Mouse (Mus musculus): ENCODE measurements around the gene Gm42420.

Gm42420 gene

DNA sequence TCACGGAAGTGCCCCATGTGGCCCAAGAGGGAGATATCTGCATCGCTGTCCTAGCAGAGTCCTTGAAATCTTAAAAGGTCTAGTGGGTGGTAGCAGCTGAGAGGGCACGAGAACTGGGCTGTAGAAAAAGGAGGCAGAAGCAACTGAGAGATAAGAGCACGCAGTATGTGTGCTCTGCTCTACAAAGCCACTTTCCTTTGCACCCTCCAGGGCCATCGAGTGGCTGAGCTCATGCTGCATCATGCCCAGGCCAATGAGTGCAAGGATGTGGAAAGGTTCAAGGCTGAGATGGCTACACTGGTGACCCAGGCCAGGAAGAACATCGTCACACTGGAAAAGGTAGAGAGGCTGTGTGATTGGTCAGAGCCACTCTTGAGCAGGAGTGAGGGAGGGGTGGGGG, at the start of gene Gm42420:
TSS of gene Gm42420 (plus strand) at position 237 of the 400 bp plus-strand sequence.
- in situ Hi-C loops (cut with MboI, MseI): no loop called here

DNA sequence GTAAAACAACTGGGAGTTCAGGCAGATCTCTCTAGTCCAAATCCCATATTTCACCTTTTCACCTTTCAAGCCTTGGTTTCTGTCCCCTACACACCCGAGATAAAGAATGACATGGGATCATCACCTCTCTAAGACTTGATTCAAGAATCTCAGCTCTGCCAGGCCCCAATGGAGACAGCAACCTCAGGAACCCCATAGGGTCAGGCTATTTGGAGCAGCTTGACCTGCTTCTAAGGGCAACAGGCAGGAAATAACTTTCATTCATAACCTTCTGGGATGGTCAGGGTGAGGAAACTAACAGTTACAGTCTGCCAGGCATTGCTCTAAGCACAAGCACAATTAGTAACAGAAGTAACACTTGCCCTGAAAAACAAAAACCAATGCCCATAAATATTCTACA, 48.9 kb upstream of the Gm42420 start:
- in situ Hi-C loops (cut with MboI, MseI): no loop called here

GRCm38 (mm10) chr6:39537276-39537675, 48.3 kb upstream of the Gm42420 start:
- in situ Hi-C loops (cut with MboI, MseI): no loop called here

DNA sequence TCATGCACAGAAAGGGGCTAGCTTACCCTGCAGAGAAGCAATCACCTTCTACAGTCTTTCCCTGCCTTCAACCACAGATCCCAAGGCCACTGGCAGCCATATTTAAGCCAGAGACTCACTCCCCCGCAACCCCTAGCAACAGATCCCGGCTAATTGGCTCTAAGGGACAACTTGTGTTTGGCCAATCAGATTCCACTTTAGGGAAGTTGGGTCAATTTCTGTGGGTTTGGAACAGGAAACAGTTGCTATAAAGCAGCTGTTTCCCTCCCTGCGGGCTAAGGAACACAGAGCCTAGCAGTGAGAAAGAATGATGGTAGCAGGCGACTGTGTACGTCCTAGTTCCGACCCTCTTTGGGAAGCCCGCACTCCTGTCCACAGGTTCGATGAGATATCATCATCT, 47.3 kb upstream of the Gm42420 start:
- in situ Hi-C loops (cut with MboI, MseI): no loop called here

DNA sequence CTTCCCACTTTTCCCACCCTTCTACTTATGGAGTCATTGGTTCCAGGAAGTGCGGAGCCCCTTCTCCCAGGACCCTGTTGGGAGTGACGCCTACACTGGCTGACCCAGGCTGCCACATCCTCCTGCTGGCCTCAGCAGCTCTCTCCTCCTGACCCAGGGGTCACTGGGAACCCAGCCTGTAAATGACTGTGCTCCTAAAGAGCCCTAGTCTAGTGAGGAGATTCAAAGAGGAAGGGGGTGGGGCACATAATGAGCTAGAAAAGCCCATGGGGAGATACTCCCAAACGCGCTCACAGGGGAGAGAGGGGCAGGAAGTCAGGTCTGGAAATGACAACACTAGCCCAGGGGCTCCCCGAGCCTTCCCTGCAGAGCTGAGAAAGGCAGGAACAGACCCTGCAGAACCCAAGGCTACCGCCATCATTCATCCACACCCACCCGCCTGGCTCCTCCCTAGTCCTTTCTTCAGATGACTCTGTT, 45.8 kb upstream of the Gm42420 start:
- in situ Hi-C loops (cut with MboI, MseI): no loop called here

DNA sequence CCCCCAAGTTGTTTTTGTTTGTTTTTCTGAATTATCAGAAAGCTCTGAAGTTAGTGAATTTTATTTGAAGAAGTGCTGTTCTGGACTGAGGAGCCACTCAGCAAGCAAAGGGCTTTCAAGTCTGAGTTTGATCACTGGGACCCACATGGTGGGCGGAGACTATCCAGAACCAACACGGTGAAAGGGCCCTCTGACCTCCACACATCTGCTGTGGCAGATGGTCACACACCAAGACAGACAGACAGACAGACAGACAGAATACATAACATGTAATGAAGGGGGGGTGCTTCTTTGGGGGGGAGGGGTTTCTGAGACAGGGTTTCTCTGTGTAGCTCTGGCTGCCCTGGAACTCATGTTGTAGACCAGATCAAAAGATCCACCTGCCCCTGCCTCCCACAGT, 45.0 kb upstream of the Gm42420 start:
- in situ Hi-C loops (cut with MboI, MseI): no loop called here

DNA sequence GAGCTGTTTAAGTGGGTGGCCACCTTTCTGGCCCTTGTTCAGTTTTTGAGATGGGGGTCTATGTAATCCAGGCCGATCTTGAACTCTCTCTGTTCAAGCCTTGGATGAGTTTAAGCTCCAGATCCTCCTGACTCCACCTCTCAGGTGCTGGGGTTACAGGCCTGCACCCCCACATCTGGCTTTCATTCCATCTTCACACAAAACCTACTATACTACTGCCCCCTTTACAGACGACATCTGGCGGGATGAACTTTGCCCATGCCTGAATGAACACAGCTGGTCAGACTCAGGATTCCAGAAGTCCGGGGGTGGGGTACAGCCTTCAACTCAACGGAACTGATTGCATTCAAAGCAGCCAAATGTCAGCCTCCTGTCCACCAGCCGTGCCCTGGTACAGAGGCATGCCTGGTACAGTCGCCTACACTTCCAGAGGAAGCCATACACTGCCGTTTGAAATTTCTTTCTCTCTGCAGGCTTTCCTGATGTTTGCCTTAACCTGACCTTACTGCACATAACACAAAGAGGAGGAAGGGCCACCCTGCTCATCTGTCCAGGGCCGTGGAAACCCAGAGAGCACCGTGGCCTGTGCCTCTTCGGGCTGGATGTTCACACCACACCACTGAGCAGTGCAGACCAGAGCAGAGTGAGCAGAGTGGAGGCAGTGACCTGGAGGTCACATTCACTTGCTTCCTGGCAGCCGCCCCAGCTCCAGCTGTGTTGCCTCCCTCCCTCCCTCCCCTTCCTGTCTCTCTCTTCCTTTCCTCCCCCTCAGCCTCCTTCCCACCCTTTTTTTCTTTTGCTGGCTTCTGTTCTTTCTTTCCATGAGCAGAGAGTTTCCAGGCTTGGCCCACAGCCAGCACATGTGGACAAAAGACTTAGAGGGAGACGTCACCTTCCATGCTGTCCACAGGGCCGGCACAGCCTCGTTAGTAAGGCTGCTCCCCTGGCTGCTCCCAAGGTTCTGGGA, 42.6 kb upstream of the Gm42420 start:
- in situ Hi-C loops (cut with MboI, MseI): no loop called here

GRCm38 (mm10) chr6:39543769-39544420, 41.7 kb upstream of the Gm42420 start:
- in situ Hi-C loops (cut with MboI, MseI): no loop called here

- in situ Hi-C loops (cut with MboI, MseI): no loop called here
These were observed 40.1 kb upstream of the Gm42420 start for GRCm38 (mm10) chr6:39545474-39545873.

DNA sequence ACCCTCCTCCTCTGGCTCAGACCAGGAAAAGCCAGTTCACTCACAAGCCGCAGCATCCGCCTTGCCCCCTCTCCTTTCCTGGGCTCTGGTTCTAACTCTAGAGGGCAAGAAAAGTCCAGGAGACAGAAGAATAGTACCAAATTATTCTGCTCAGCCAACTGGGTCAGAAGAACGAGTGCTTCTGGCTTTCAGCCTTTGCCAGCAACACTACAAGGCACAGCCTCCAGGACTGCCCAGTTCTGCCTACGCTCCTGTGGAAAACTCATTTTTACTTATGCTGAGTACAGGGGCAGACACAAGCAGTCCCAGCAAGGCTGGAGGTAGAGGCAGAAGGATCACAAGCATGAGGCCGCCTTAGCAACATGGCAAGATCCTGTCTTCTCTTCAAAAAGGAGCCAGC, 37.5 kb upstream of the Gm42420 start:
- in situ Hi-C loops (cut with MboI, MseI): no loop called here

DNA sequence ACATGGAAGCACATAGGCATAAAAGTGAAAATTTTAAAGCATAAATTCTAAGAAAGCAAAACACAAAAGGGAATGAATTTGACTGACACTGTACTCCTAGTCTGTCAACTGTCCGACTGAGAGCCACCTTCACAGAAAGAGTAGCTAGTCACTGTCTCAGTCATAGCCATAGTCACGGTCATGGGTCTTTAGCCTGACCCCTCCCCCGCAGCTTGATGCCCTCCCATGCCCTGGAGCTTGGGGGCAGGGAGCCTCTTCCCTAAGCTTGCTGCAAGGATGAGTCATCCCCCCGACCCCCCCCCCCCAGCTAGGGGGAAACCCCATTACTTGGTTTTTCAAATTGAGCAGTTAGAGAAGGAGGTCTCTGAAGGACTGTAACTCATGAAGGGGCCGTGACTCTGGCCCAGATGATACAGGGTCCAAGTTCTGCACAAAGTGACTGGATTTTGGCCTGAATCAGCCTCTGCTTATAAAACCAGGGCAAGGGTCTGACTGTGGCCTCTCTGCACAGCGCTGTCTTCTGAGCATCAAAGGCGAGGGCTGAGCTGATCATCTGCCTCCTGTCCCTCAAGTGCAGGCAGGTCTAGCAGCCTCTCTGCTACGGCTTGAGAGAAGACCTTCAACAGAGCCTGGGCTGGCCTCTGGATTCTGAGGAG, 33.4 kb upstream of the Gm42420 start:
- in situ Hi-C loops (cut with MboI, MseI): no loop called here

GRCm38 (mm10) chr6:39554888-39555647, 30.5 kb upstream of the Gm42420 start:
- in situ Hi-C loops (cut with MboI, MseI): no loop called here

DNA sequence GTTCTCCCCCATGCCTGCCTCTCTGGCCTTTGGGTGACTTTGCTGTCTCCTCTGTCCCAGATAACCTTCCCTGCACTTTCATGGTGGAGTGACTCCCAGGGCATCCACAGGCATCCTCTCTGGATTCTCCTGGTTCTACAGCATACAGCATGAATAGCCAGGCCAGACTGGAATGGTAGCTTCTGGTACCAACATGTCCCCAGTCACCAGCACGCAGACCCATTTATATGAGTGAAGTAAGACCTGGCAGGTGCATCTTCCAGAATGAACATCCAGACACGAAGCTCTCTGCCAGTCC, 30.0 kb upstream of the Gm42420 start:
- in situ Hi-C loops (cut with MboI, MseI): no loop called here

DNA sequence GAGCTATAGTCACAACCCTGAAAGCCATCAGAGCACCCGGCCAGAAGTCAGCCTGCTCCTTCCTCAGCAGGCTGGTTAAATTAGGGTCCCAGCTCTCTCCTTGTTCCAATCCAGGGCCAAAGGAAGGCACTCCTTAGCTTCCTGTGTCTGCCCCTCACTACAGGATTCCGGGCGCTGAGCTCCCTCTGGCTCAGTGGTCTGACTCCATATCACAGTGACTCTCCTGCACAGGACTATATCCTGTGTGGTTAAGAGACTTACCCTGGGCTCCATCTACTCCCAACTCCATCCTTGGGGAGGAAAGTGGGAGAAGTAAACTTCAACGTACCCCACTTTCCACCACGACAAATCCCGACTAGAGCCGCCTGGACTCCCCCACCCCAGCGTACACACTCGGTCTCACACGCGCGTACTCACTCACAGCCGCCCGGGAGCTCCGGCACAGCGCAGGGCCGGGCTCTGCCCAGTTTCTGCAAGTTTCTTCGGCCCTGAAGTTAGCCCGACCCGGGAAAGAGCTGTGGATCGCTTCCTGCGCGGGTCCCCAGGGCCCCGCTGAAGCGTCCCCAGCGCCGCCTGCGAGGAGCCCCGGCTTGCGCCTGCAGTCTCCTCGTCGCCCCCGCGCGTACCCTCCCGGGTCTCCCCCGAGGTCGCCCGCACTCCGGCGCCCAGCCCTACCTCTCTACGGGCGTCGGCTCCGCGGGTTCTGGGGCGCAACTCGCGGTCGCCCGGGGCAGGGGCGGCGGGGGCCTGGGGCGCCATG, 28.5 kb upstream of the Gm42420 start:
- in situ Hi-C loops (cut with MboI, MseI): no loop called here

DNA sequence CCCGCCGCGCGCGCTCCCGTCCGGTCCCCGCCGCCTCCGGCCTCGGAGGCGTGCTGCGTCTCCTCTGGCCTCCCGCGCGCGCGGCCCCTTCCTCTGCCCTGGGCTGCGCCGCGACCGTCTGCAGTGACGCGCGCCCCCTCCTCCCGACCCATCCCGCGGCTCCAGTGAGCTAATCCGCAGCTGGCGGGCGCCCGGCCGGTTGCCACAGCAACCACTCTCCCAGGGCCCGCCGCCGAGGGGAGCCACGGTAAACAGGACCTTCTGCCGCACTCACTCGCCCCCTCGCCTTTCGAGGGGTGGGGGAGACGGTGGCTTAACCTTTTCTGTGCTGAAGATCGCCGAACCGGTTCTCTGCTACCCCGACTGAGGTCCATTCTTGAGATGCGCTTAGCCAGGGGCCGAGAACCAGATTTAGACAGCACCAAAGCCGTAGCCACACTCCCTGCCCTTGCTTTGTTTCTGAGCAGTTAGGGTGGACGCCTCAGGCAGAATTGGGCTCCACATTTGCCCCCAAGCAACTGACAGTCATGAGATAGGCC, 27.8 kb upstream of the Gm42420 start, which contains the start of gene Dennd2a:
TSS of gene Dennd2a (minus strand) at position 145 of the 539 bp plus-strand sequence.
- in situ Hi-C loops (cut with MboI, MseI): no loop called here

DNA sequence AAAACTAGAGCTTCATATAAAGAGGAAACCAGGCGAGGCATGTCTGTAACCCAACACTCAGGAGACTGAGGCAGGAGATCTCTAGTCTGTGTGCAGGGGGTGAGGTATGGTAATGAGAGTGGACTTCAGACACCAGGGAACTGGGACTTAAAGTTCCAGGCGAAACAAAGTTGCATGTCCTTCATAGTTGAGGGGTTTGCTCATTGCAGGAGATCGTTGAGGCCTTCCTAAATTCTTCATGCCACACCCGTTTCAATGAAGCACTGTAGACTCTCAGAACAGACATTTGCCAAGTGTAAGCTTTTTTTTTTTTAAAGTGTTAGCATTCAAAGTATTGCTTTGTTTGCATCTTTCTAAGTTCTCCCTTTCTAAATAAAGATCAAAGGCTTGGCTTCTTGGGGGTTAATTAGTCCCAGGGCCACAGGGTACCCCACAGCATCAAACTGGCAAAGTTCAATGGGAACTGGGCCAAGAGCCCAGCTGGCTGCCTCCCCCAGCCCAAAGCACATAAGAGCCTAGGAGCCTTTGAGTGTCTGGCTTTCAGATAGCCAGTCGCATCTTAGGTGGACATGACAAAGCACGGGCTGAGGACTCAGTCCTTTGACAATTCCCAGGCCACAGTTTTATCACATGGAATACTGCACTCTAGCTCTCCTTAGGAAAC, 26.1 kb upstream of the Gm42420 start:
- in situ Hi-C loops (cut with MboI, MseI): no loop called here

DNA sequence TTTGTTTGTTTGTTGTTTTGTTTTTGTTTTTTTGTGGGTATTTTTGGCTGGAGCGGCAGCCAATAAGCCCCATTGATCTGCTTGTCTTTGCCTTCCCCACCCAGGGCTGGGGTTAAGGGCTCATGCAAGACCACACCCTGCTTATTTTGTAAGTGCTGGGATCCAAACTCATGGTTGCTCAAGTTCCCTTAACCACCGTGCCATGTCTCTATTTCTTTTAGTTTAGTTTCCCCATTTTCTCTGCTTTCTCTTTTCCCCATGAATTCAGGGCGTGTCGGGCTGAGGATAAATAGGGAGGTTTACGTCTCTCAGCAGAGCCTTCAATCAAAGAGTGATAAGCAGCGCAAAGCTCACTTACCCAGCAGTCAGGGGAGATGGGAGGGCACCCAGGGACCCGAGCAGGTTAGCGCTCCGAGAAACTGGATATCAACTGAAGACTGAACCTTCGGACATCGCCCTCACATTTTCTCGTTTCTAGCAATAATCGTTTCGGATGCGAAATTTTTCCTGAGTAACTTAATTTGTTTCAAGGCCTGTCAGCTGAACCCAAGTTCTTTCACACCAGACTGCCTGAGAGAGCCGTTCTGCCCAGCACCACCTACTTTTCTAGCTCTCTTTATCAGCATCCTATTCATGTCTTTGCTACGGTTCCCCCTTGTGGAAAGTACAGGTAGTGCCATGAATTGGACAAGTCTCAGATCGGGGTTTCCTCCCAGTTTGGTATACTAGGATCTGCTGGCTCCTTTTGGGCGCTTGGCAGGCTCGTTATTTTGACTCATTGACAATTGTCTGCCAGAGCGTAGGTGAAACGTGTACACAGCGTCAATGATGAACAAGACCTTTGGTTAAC, 23.2 kb upstream of the Gm42420 start:
- in situ Hi-C loops (cut with MboI, MseI): loop anchor here (5.0 kb wide), 1 partner anchor 95 kb away; no protein-coding TSS in a partner anchor

GRCm38 (mm10) chr6:39567528-39567927, 18.0 kb upstream of the Gm42420 start:
- in situ Hi-C loops (cut with MboI, MseI): no loop called here

GRCm38 (mm10) chr6:39570426-39570825, 15.1 kb upstream of the Gm42420 start:
- in situ Hi-C loops (cut with MboI, MseI): no loop called here

Data from T-helper 2 cell (primary cell).